Mouse (Mus musculus) bone marrow macrophage, adult 2 months (primary cell): ENCODE data around the gene Tiam1.

Experiments
- CTCF ChIP-seq: IDR thresholded peaks from 2 replicates; pipeline ENCODE4 v1.5.1; 2012; ENCODE audit warnings: low read depth, mild to moderate bottlenecking, low read length, moderate library complexity
- POLR2A ChIP-seq: IDR thresholded peaks from 2 replicates; pipeline ENCODE4 v1.6.1; 2012; ENCODE audit warnings: mild to moderate bottlenecking, low read depth, low read length, borderline replicate concordance

DNA sequence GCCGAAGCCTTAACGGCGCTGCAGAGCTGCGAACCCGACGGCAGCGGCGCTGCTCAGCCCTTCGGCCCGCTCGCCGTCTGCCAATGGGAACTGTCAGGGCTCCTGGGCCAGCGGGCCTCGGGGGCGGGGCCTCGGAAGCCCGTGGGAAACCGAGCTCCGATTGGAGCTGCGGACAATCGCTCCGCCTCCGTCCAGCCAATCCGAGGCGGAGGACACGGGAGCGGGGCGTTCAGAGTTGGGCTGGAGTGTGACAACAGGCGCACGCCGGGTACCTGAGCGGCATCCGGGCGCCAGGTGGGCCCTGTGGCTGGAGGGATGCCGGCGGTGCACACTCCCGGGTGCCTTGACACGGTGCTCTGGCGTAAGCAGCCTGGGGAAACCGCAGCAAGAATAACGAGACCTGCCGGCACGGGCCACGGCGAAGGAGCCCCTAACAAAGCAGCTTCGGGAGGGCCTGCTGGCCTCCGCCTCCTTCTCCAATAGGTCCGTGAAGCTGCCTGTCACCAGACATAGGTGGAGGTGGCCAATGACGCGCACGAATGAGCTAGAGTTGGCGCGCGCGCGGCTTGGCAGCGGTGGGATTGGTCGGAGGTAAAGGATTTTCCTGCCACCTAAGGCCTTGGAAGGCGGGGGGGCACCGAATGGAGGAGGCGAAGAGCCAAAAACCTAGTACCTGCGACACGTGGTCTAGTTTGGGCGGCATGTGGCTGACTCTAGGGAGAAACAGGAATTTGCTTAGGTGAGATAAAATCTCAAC, at the start of gene Tiam1:
- no peak for TF ChIP-seq CTCF
- no peak for TF ChIP-seq POLR2A
